Mouse (Mus musculus) right cerebral cortex, postnatal 14 days (tissue): Measurements from ENCODE around the gene Ube2l6.

Source experiments
- DNase-seq: peaks from one replicate; pipeline ENCODE4 v3.0.0; 2022

The Ube2l6 gene

DNA sequence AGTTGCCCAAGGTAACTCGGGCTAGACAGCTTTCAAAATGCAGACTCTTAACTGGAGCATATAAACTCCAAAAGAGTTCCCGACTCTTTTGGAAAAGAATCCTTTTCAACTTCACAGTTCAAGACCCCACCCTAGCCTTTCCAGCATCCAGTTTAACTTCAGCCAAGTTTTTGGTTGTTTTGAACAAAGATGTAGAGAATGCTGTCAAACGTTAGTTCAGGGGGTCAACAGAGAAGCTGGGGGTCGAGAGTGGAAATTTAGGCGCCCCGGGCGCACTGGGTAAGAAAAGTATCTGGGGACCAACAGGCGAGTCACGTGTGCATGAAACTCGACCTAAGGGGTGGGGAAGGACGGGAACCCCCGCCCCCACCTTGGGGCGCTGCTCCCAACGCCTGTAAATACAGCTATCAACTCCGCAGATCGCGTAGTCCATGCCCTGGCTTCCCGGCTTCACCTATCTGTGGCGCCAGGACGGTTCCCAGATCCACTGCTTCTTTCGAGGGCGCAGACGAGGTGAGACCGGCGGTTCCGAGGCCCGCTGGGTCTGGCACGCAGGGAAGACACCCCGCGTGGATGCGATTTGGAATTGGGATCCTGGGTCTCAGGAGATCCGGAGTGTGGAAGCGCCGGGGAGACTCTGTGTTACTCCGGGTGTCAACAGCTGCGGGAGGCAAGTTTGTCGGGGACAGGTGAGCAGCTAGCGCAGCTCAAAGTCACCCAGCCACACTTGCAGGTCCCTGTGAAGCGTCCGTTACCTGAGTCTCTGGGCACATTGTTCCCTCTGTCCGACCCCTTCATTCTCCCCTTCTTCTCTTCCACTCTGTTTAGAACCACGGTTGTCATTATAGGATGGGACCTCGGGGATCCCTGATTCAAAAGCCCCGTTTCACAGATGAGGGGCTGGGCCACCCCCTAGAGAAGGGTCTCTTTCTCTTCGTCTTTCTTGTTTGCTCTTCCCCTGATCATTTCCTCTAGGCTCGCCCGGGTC, 40.7 kb downstream of the Ube2l6 start:
- DNase-seq: no peak

DNA sequence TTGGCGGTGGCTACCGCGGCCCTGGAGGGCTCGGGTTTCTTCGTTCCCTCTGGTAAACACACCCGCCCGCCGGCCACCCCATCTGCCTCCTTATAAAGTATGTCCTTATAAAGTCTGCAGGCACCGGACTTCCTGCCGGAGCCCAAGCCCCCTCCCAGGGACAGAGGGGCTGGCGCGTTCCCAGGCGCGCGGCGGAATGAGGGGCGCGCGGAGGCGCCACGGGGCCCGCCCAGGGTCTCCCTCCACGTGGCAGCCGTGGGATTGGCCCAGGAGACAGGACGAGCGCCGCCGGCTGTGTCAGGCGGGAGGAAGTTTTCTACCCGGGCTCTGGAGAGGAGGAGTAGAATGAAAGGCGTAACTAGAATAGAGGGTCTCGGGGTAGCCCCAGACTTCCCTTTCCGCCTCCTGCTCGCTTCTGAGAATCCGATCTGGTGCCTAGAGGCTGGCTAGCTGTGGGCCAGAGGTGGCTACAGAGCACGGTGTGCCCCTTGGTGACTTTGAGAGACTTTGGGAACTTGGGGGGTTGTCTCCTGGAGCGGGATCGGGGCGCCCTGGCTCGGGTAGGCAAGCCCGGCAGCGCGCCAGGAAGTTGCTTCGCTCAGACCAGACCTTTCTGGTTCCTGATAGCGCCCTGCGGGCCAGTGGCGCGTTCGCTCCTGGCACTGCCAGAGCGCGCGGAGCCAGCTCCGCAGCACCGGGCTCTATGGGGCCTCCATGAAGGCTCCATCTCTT, 41.6 kb downstream of the Ube2l6 start:
- peak; percentile 38 for DNase-seq

DNA sequence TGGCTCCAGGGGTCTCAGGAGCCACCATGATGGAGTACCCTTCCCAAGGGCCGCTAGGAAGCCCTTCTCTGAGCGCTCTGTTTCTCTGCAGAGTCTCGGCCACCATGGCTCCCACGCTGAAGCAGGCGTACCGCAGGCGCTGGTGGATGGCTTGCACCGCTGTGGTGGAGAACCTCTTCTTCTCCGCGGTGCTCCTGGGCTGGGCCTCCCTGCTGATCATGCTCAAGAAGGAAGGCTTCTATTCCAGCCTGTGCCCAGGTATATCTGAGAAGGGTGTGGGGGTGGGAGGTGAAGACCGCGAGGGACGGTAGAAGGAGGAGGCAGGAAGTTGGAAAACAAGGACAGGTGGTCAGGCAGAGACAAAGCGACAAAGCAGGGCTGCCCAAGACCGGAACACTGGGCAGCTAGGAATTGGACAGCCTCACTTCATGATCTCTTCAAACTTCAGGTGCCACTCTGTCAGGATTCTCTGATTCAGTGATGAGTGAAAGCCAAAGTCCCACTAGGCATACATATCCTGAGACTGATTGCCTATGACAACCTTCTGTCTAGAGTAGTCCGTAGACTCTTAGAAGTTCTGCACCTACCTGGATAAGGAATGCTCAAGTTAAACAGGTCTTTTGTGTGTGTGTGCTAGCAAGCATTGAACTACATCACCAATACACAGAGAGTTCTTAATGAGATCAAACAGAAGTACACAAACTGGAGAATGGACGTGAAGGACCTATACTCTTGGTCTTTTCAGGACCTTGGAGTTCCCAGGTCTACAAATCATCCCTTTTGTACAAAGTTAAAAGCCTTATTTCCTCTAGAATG, 42.3 kb downstream of the Ube2l6 start:
- no peak for DNase-seq

DNA sequence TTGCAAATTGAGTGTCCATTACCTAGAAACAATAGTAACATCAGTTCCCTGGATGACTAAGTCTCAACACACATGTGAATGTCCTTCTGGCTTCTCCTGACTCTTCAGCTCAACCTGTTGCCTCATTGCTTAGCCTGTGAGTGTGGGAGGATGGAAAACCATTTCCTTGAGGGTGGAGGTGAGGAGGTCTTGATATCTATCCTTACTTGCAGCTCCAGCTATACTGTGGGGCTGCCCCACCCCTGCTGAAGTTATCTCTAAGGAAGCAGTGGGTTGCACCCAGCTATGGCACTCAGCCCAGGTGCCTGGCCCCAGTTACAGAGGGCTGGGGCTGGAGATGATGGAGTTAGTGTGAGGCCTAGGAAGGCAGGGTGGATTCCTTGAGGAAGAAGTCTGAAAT, 43.3 kb downstream of the Ube2l6 start:
- no peak for DNase-seq

DNA sequence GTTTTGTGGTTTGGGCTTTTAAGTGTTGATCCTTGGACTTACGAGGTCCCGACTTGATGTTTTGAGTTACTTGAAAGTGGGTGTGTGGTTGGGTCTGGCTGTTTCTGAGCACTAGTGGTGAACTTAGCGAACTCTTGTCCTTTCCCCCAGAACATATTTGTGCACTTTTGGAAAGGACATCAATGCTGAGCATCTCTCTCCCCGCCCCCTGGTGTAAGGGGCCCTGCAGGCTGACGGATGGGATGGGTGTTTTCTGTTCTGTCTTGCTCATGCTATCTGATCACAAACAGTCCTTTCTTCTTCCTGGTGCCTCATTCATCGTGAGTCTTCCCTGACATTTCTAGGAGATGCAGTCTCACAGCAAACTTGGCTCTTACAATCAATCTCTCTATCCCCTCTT, 45.0 kb downstream of the Ube2l6 start:
- DNase-seq: no peak

DNA sequence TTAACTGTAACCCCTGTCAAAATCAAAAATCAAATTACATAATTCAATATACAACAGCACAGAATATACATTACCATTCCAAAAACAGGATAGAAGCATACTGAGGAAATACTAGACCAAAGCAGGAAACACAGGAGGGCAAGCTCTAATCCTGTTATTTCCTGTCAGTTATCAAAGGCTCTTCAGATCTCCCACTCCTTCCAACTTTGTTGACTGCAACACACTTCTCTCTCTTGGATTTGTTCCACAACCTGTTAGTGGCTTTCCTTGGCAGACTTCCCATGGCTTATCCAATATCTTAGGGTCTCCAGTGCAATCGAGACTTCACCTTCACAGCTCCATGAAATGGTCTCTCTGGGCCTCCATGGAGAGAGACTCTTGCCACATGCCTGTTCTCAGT, 46.6 kb downstream of the Ube2l6 start:
- DNase-seq: no peak

DNA sequence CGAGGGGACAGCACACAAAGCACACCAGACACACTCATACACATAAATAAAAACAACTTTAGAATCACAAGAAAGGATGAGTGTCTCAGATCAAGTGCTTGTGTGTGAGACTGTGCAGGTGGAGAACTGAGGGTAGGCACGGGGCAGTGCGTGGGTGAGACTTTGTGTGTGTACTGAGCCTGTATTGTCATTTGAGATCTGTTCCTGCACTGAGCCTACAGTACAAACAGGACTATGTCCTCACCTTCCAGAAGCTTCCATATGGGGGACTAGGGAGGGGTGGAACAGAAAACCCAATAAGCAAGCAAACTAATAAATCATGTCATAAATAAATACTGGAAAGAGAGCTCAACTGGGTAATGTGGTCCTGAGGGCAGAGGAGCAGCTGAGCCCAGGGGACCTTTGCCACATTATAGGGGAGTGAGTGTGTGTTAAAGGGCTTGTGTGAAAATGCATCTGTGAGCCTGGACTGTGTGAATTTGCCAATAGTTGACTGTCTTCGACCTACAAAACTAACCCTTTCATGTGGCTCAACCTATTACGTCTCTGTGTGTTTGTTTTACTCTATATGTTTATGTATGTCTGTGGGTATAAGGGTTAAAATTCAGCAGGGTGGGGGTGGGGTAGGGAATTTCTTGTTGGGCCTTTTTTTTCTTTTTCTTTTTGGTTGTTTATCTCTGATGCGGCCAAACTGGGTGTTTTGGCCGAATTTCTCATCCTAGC, 51.9 kb downstream of the Ube2l6 start:
- no peak for DNase-seq

DNA sequence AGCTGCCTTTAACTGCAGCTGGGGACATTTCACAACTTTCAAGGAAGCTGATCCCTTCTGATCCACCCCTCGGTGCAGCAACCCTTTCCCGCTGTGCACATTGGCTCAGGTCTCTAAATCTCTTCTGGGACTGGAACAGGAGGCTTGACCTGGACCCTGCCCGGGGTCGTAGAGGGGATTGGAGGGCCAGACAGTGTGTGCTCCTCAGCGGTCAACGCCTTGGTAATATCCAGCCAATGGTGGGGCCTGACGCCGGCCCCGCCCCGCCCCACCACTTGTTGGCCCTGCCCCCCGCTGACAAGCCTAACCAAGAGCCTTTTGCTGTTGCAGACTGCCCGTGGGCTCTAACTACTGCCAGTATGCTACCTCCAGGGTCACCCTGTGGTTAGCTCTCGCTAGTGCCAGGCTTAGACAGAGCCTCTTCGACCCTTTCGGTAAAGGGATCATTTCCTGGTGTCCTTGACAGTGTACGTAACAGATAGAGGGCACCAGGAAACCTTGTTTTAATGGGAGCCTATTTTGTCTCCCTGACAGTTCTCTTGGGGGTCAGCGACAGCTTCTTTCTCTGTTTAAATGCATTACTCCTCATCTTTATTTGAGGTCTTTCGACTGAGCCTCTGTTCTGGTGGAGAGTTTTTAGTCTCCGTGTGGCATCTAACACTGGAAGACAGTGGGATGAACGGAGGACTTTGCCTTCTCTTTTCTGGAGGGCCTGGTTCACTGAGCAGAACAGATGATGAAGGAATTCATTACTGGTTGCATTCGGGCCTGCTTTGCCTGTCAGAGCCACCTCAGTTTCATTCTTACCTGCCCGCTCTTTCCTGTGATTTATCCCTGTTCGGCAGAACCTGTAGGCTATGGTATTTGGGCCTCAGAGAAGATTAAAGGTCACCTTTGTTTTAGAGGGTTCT, 52.8 kb downstream of the Ube2l6 start:
- no peak for DNase-seq

DNA sequence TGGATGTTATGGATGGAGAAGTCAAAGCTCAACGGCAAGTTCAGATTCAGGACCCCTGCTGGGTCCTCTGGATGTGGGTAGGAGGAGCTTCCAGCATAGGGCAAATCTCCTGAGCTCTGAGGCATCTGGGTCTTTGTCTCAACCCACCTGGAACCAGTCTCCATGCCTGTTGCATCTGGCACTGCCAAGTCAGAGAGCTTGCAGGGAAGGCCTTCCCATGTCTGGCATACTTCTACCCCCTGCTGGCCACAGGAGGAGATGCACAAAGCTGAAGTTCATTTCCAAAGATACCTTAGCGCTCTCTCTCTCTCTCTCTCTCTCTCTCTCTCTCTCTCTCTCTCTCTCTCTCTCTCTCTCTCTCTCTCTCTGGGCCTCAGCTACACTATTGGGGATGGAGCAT, 57.1 kb downstream of the Ube2l6 start:
- peak; percentile 49 for DNase-seq

DNA sequence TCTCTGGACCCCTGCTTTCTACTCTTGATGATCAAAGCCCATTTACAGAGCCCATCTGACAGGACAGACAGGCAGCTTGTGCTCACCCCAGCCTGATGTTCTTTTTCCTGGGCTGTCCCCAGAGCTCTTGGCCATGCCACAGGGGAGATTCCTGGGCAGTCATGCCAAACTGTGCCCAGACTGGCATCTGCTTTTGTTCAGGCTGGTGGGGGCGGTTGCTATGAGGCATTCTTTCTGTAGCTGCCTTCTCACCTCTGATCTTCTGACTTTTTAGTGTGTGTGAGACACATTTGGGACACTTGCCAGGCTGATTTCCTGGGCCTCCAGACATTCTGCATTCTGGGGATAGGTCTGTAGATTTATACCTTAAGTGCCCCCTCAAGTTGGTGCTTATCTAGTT, 59.9 kb downstream of the Ube2l6 start:
- DNase-seq: no peak
